7 mouse cellular contexts compared by ENCODE assay signal in genomic region chr5:107087291-107087690, GRCm38 (mm10).
A peak's percentile ranks its signal among the peaks of the same experiment; 100 is the strongest.
DNase-seq lines count a peak whose midpoint lies in the region; ATAC-seq lines count a peak whose summit lies in the region.

No protein-coding gene starts in this region.

- no peaks in the 10 kb centered on the region for H3K27me3 ChIP-seq in kidney, embryonic 15.5 days

- no peak overlapping the region for H3K9ac ChIP-seq in kidney, embryonic 15.5 days

- H3K36me3 ChIP-seq in kidney, embryonic 15.5 days, result no peaks in the 10 kb centered on the region

- peak; percentile 88 for ATAC-seq in kidney, embryonic 15.5 days (replicated peaks; ENCODE audit: low FRiP score)
- no peak for ATAC-seq in erythroblast, adult 5-6 weeks (replicated peaks; ENCODE audit: low FRiP score, poor library complexity, severe bottlenecking)

- peak overlapping the region; percentile 68 for H3K27ac ChIP-seq in brown adipose tissue, adult 24 weeks (replicated peaks; ENCODE audit: low read depth, low read length)
- peak overlapping the region; percentile 94 for H3K27ac ChIP-seq in kidney, embryonic 15.5 days

- WGBS in kidney, embryonic 15.5 days, result 20% methylated on average over 2 of the region's 2 CpGs

- intact Hi-C loops in left cerebral cortex, postnatal 4 days (cut with DNase I), result no loop called here

- peaks cover 8% of the 10 kb centered on the region; the same call in 1 of the 2 replicates for H3K4me1 ChIP-seq in brown adipose tissue, adult 24 weeks (ENCODE audit: control insufficient read depth, insufficient read depth, insufficient read length, low read length)
- H3K4me1 ChIP-seq in kidney, embryonic 15.5 days, result peaks cover 37% of the 10 kb centered on the region

- H3K4me3 ChIP-seq in brown adipose tissue, adult 24 weeks (ENCODE audit: insufficient read depth, low read depth, low read length), result no peak overlapping the region
- no peak overlapping the region for H3K4me3 ChIP-seq in kidney, embryonic 15.5 days (replicated peaks)

- H3K4me2 ChIP-seq in kidney, embryonic 15.5 days, result no peak overlapping the region

- no peaks in the 10 kb centered on the region for H3K9me3 ChIP-seq in kidney, embryonic 15.5 days (replicated peaks)

- DNase-seq in heart, adult 18-20 months, result peak; percentile 84 to 94
- peak; percentile 29 for DNase-seq in ovary, postnatal 10 days (ENCODE audit: low spot score)
- no peak for DNase-seq in left cerebral cortex, postnatal 4 days
- DNase-seq in T-cell, adult 2 months (ENCODE audit: low spot score), result no peak

Comparison
In these comparisons a context has a peak if more than half of its experiments do, and no peak if none do; other contexts are left out.
1. DNase-seq: peak in heart, adult 18-20 months (2 of 2) and ovary, postnatal 10 days (single experiment); none in left cerebral cortex, postnatal 4 days (single experiment) and T-cell, adult 2 months (single experiment).